8 mouse cellular contexts compared by ENCODE assay signal in genomic region chr9:58038500-58039168, GRCm38 (mm10). TPM values are rescaled to one million over a fixed set of nuclear protein-coding genes. Genes with fewer than 3 reads are reported as not detected.
DNase-seq lines count a peak whose midpoint lies in the region; ATAC-seq and TF ChIP-seq lines count a peak whose summit lies in the region.

No protein-coding gene starts in this region.

- H3K27ac ChIP-seq in cortical plate, adult 2 months (ENCODE audit: insufficient read depth, low read length): no peak overlapping the region
- no peak overlapping the region for H3K27ac ChIP-seq in intestine, embryonic 16.5 days (ENCODE audit: low read length)
- peak overlapping the region; percentile 47; the same call in 1 of the 2 replicates for H3K27ac ChIP-seq in midbrain, embryonic 16.5 days (ENCODE audit: low read length)
- H3K27ac ChIP-seq in spleen, adult 2 months (ENCODE audit: insufficient read depth, low read length): no peak overlapping the region

- TF ChIP-seq CTCF in cortical plate, adult 2 months (IDR thresholded peaks at IDR 0.05; ENCODE audit: extremely low read depth, insufficient read depth, low read length): peak; percentile 87
- peak; percentile 92 for TF ChIP-seq CTCF in spleen, adult 2 months (IDR thresholded peaks at IDR 0.05; ENCODE audit: extremely low read depth, insufficient read depth, insufficient read length, insufficient replicate concordance)

- no peak for TF ChIP-seq POLR2A in cortical plate, adult 2 months (IDR thresholded peaks at IDR 0.05; ENCODE audit: extremely low read depth, insufficient read depth, low read length)
- TF ChIP-seq POLR2A in spleen, adult 2 months (IDR thresholded peaks at IDR 0.05; ENCODE audit: low read depth, low read length): no peak

- no peak overlapping the region for H3K4me3 ChIP-seq in cortical plate, adult 2 months (ENCODE audit: insufficient read depth, low read length)
- H3K4me3 ChIP-seq in intestine, embryonic 16.5 days (ENCODE audit: low read length): no peak overlapping the region
- no peak overlapping the region for H3K4me3 ChIP-seq in midbrain, embryonic 16.5 days (ENCODE audit: low read depth, low read length)
- H3K4me3 ChIP-seq in spleen, adult 2 months (ENCODE audit: extremely low read depth, insufficient read depth, insufficient read length): no peak overlapping the region

- DNase-seq in CD4-positive, CD25-positive, alpha-beta regulatory T cell, adult 2 months (ENCODE audit: low read depth, low spot score): peak; percentile 81
- peak; percentile 79 for DNase-seq in gastrocnemius, postnatal 10 days
- DNase-seq in left cerebral cortex, postnatal 4 days: peak; percentile 87
- DNase-seq in spleen, adult 2 months (ENCODE audit: low read depth in 1 of 2, low spot score in 2 of 2): peak; percentile 7 to 51

- peaks cover 5% of the 10 kb centered on the region for H3K4me1 ChIP-seq in cortical plate, adult 2 months (ENCODE audit: control insufficient read depth, insufficient read depth, low read length)
- peaks cover 5% of the 10 kb centered on the region; the same call in 1 of the 2 replicates for H3K4me1 ChIP-seq in intestine, embryonic 16.5 days (ENCODE audit: control insufficient read depth, insufficient read depth, low read length)
- peaks cover 33% of the 10 kb centered on the region for H3K4me1 ChIP-seq in midbrain, embryonic 16.5 days (ENCODE audit: control insufficient read depth, insufficient read depth, low read length)
- no peaks in the 10 kb centered on the region for H3K4me1 ChIP-seq in spleen, adult 2 months (ENCODE audit: control insufficient read depth, insufficient read depth, insufficient read length)

- H3K9ac ChIP-seq in intestine, embryonic 16.5 days (ENCODE audit: low read depth, low read length): no peak overlapping the region
- peak overlapping the region; percentile 17; the same call in 1 of the 2 replicates for H3K9ac ChIP-seq in midbrain, embryonic 16.5 days (ENCODE audit: low read depth, low read length)

- H3K36me3 ChIP-seq in intestine, embryonic 16.5 days (ENCODE audit: control insufficient read depth, insufficient read depth, low read length): no peaks in the 10 kb centered on the region
- no peaks in the 10 kb centered on the region for H3K36me3 ChIP-seq in midbrain, embryonic 16.5 days (ENCODE audit: control insufficient read depth, insufficient read depth, low read length)
- no peaks in the 10 kb centered on the region for H3K36me3 ChIP-seq in spleen, adult 2 months (ENCODE audit: control insufficient read depth, insufficient read depth, low read length)

- intact Hi-C loops in left cerebral cortex, postnatal 4 days (cut with DNase I): loop anchor here (10.0 kb wide), 1 partner anchor 246 kb away; no protein-coding TSS in a partner anchor

- ATAC-seq in CD4-positive, CD25-positive, alpha-beta regulatory T cell, adult 4 months: no peak
- peak; percentile 60; the same call in 1 of the 2 replicates for ATAC-seq in intestine, embryonic 16.5 days
- ATAC-seq in midbrain, embryonic 16.5 days: peak; percentile 78

- H3K4me2 ChIP-seq in intestine, embryonic 16.5 days (ENCODE audit: low read depth, low read length): no peak overlapping the region
- no peak overlapping the region for H3K4me2 ChIP-seq in midbrain, embryonic 16.5 days (ENCODE audit: low read length)

- no peaks in the 10 kb centered on the region for H3K27me3 ChIP-seq in intestine, embryonic 16.5 days (replicated peaks; ENCODE audit: control insufficient read depth, insufficient read depth, low read length)
- H3K27me3 ChIP-seq in midbrain, embryonic 16.5 days (ENCODE audit: control insufficient read depth, insufficient read depth, low read depth, low read length): peaks cover 11% of the 10 kb centered on the region
- no peaks in the 10 kb centered on the region for H3K27me3 ChIP-seq in spleen, adult 2 months (ENCODE audit: control insufficient read depth, insufficient read depth, low read length)

- no peaks in the 10 kb centered on the region for H3K9me3 ChIP-seq in intestine, embryonic 16.5 days (ENCODE audit: control insufficient read depth, low read length)
- H3K9me3 ChIP-seq in midbrain, embryonic 16.5 days (replicated peaks; ENCODE audit: control insufficient read depth, low read length, poor library complexity, severe bottlenecking): no peaks in the 10 kb centered on the region

- 36% methylated on average over 19 of the region's 19 CpGs for WGBS in intestine, embryonic 16.5 days
- 16% methylated on average over 19 of the region's 19 CpGs for WGBS in midbrain, embryonic 16.5 days
- WGBS in spleen, adult 2 months: 47% methylated on average over 19 of the region's 19 CpGs

RNA-seq across cellular contexts. Expression of gene Stra6, which starts 25.0 kb away (rescaled TPM):
- 1 to 10 TPM; 3.8 to 7.2 TPM for polyA plus RNA-seq in CD4-positive, CD25-positive, alpha-beta regulatory T cell, adult 4 months (2017; shearing (Covaris generic))
- 6.8 and 9.9 TPM in 2 replicates for polyA plus RNA-seq in cortical plate, adult 2 months (2012; rRNA removed)
- total RNA-seq in gastrocnemius, postnatal 10 days (2021): under 1 TPM; 0.25 to 0.40 TPM
- 2.6 and 3.3 TPM in 2 replicates for polyA plus RNA-seq in intestine, embryonic 16.5 days (2015; fragmentation: Nextera tagmentation; extraction: Ambion mirVana)
- total RNA-seq in left cerebral cortex, postnatal 4 days (2021): 10 to 100 TPM; 10.1 to 12.5 TPM
- polyA plus RNA-seq in midbrain, embryonic 16.5 days (2015; fragmentation: Nextera tagmentation; extraction: Ambion mirVana): 8.1 and 9.7 TPM in 2 replicates
- 1.9 and 3.4 TPM in 2 replicates for polyA plus RNA-seq in spleen, adult 2 months (2012; rRNA removed)

RNA-seq across cellular contexts. Expression of gene Cyp11a1, which starts 32.4 kb away (rescaled TPM):
- not detected for polyA plus RNA-seq in CD4-positive, CD25-positive, alpha-beta regulatory T cell, adult 4 months (2017; shearing (Covaris generic))
- polyA plus RNA-seq in cortical plate, adult 2 months (2012; rRNA removed): 8.3 and 9.0 TPM in 2 replicates
- 1 to 10 TPM; 1.2 to 1.6 TPM for total RNA-seq in gastrocnemius, postnatal 10 days (2021)
- 6.4 and 22.4 TPM in 2 replicates for polyA plus RNA-seq in intestine, embryonic 16.5 days (2015; fragmentation: Nextera tagmentation; extraction: Ambion mirVana)
- total RNA-seq in left cerebral cortex, postnatal 4 days (2021): 1 to 10 TPM; 1.7 to 2.0 TPM
- polyA plus RNA-seq in midbrain, embryonic 16.5 days (2015; fragmentation: Nextera tagmentation; extraction: Ambion mirVana): 0.76 and 1.6 TPM in 2 replicates
- polyA plus RNA-seq in spleen, adult 2 months (2012; rRNA removed): 0.52 and 0.67 TPM in 2 replicates

Comparison
In these comparisons a context has a peak if more than half of its experiments do, and no peak if none do; other contexts are left out.
1. DNase-seq: peak in every context shown above with its lines; median percentile 87 in left cerebral cortex, postnatal 4 days; 81 in CD4-positive, CD25-positive, alpha-beta regulatory T cell, adult 2 months; 79 in gastrocnemius, postnatal 10 days; 29 in spleen, adult 2 months.